Mouse (Mus musculus) myocyte (in vitro differentiated cells): ENCODE measurements at regions not wholly inside any gene's neighbourhood (a gene's known extent, or its start where the extent isn't known, plus 50 kb on each side); places are given as distances from the start of the nearest gene placed in this dataset.
A peak's percentile ranks its signal among the peaks of the same experiment; 100 is the strongest.

Experiments
- CEBPB ChIP-seq: IDR thresholded peaks from 2 replicates; pipeline ENCODE4 v1.6.1; 2011; ENCODE audit warnings: mild to moderate bottlenecking, moderate library complexity; ENCODE audit not compliant: poor library complexity, insufficient read depth, severe bottlenecking
- MAX ChIP-seq: IDR thresholded peaks from one replicate; pipeline ENCODE4 v1.6.1; 2011; ENCODE audit warnings: low read depth, mild to moderate bottlenecking, control low read depth
- POLR2A ChIP-seq: IDR thresholded peaks from one replicate; pipeline ENCODE4 v1.6.1; 2011; ENCODE audit warnings: low read depth, mild to moderate bottlenecking, control low read depth, moderate library complexity; ENCODE audit not compliant: insufficient read length
- TCF12 ChIP-seq: IDR thresholded peaks from one replicate; pipeline ENCODE4 v1.6.1; 2011; ENCODE audit warnings: mild to moderate bottlenecking, control low read depth; ENCODE audit not compliant: poor library complexity, insufficient read depth, severe bottlenecking
- USF1 ChIP-seq: IDR thresholded peaks from one replicate; pipeline ENCODE4 v1.6.1; 2011; ENCODE audit warnings: low read depth, mild to moderate bottlenecking, control low read depth, moderate library complexity

DNA sequence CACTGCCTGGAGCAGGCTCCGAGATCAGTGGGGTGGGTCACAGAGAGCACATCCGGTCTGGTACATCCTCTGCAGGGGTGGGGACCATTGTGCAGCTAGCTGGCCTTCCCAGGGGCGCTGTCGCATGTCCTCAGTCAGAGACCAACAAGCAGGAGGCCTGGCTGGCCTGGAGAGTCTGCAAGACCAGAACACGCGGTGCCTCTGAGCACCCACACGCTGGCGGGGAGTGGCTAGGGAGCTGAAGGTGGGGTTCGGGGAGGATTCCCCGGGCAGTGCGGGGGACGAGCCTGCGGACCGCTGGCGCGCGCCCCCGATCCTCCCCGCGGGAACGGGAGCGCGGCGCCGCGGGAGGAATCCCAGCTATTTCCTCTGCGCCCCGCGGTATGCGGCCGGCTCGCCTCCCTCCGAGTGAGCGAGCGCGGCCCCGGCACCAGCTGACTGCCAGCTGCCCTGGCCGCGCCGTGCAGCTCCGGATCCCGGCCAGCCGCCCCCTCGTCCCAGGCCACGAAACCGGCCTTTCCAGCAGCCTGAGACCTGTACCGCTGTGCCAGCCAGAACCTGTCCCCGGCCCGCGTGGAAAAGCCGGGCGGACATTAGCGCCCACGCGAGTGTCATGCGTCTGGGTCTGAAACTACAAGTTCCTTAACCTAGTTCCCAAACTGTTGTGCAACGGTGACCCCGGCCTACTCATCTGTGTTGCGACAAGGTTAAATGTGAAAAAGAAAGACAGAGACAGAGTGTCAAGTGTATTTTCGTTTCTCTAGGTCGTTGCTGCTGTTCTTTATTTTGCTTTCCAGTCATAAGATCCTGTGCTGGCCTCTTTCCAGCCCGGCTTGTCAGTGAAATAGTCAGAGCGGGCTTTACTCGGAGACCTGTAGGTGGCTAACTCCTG, 61.2 kb downstream of the Pkdcc start:
- peak; percentile 60 for TF ChIP-seq POLR2A
- TF ChIP-seq TCF12 = peak; percentile 16
- no peak for TF ChIP-seq MAX
- TF ChIP-seq CEBPB = 0 out of 2 replicates have a peak, but pooled peaks have one; percentile 26
- no peak for TF ChIP-seq USF1
